Mouse (Mus musculus) midbrain, embryonic 16.5 days (tissue): Measurements from ENCODE around the gene Fbxo39. TPM values are rescaled to one million over a fixed set of nuclear protein-coding genes. Genes with fewer than 3 reads are reported as not detected.

ENCODE experiments used
- ATAC-seq: fragments of 200-750 bp; cut with Nextera tagmentation; 2 replicates; pipeline ENCODE4 v1.8.0; 2017; ENCODE audit warnings: moderate TSS enrichment
- H3K27ac ChIP-seq: fragments of 300-500 bp; sonication (generic); 2 replicates; pipeline ENCODE4 v1.5.1; 2014; ENCODE audit warnings: mild to moderate bottlenecking, low read length, mixed read lengths
- H3K27me3 ChIP-seq: fragments of 300-500 bp; sonication (generic); 2 replicates; pipeline ENCODE4 v1.6.1; 2014; ENCODE audit warnings: low read depth, low read length, mixed read lengths; ENCODE audit not compliant: control insufficient read depth, insufficient read depth
- H3K36me3 ChIP-seq: fragments of 300-500 bp; sonication (generic); 2 replicates; pipeline ENCODE4 v1.6.1; 2014; ENCODE audit warnings: mild to moderate bottlenecking, low read length, moderate library complexity, mixed read lengths; ENCODE audit not compliant: control insufficient read depth, insufficient read depth
- H3K4me1 ChIP-seq: fragments of 300-500 bp; sonication (generic); 2 replicates; pipeline ENCODE4 v1.6.1; 2014; ENCODE audit warnings: mild to moderate bottlenecking, low read length, mixed read lengths; ENCODE audit not compliant: control insufficient read depth, insufficient read depth
- H3K4me2 ChIP-seq: fragments of 300-500 bp; sonication (generic); 2 replicates; pipeline ENCODE4 v1.6.1; 2014; ENCODE audit warnings: mild to moderate bottlenecking, low read length, mixed read lengths
- H3K4me3 ChIP-seq: fragments of 300-500 bp; sonication (generic); 2 replicates; pipeline ENCODE4 v1.5.1; 2014; ENCODE audit warnings: low read depth, mild to moderate bottlenecking, low read length, moderate library complexity, mixed read lengths
- H3K9ac ChIP-seq: fragments of 300-500 bp; sonication (generic); 2 replicates; pipeline ENCODE4 v1.6.1; 2014; ENCODE audit warnings: low read depth, low read length, mixed read lengths
- H3K9me3 ChIP-seq: fragments of 300-500 bp; sonication (generic); replicated peaks from 2 replicates; pipeline ENCODE4 v1.6.1; 2014; ENCODE audit warnings: mild to moderate bottlenecking, low read length, mixed read lengths; ENCODE audit not compliant: control insufficient read depth, poor library complexity, severe bottlenecking
- WGBS: fragments of 180-500 bp; shearing (Covaris S2); extraction: QIAGEN DNeasy Blood & Tissue Kit; methylation state at CpG from one replicate; pipeline ENCODE4 v1.1.7; 2014; 5-methylcytosine and 5-hydroxymethylcytosine counted together
- polyA plus RNA-seq: library from polyadenylated mRNA; unstranded; fragments of >200 nt; fragmentation: Nextera tagmentation; extraction: Ambion mirVana; gene quantifications from 2 replicates; pipeline ENCODE4 v1.2.1, GENCODE M21; 2015

The Fbxo39 gene
- polyA plus RNA-seq, 1 experiment from 2014 or later = not detected

DNA sequence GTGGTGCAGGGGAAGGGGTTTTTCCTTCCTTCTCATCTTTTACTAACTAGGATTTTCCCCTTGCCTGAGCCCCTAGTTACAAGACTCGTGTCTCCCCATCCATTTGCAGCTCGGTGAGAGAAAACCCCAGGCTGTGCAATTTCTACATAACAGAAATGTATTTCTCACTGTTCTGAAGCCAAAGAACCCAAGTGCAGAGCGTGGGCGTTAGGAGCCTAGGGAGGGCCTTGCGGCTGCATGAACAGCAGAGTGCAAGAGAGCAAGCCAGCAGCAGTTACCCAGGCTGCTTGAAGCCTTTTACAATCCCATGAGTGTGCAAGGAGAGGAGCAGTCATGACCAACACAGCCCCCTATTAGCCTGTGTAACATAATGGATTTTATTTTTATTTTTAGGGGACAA is 6.8 kb upstream of the Fbxo39 start:
- no peaks in the 10 kb centered on the region for H3K36me3 ChIP-seq
- H3K9me3 ChIP-seq = no peaks in the 10 kb centered on the region
- H3K4me1 ChIP-seq = no peaks in the 10 kb centered on the region
- no peak overlapping the region for H3K4me2 ChIP-seq
- WGBS = 84% methylated on average over 5 of the region's 5 CpGs
- no peak for ATAC-seq
- no peak overlapping the region for H3K4me3 ChIP-seq
- no peak overlapping the region for H3K27ac ChIP-seq
- H3K9ac ChIP-seq = no peak overlapping the region
- no peaks in the 10 kb centered on the region for H3K27me3 ChIP-seq

GRCm38 (mm10) chr11:72308982-72309381 is 5.3 kb upstream of the Fbxo39 start:
- WGBS = 87% methylated on average over 2 of the region's 2 CpGs
- no peaks in the 10 kb centered on the region for H3K4me1 ChIP-seq
- no peak overlapping the region for H3K4me3 ChIP-seq
- no peaks in the 10 kb centered on the region for H3K9me3 ChIP-seq
- H3K36me3 ChIP-seq = no peaks in the 10 kb centered on the region
- H3K27me3 ChIP-seq = no peaks in the 10 kb centered on the region
- H3K27ac ChIP-seq = no peak overlapping the region
- ATAC-seq = no peak
- H3K9ac ChIP-seq = no peak overlapping the region
- no peak overlapping the region for H3K4me2 ChIP-seq

GRCm38 (mm10) chr11:72310491-72310890 is 3.8 kb upstream of the Fbxo39 start:
- Histone ChIP-seq H3K36me3 (no peaks in the 10 kb centered on the region), H3K27me3 (peaks cover 12% of the 10 kb centered on the region), H3K4me3 (no peak overlapping the region), H3K4me1 (0 out of 2 replicates have a peak, but pooled peaks cover 2% of the 10 kb centered on the region), H3K4me2 (no peak overlapping the region), H3K9me3 (no peaks in the 10 kb centered on the region), H3K9ac (no peak overlapping the region), H3K27ac (no peak overlapping the region)
- no peak for ATAC-seq
- WGBS = 82% methylated on average over 4 of the region's 4 CpGs

- WGBS = 88% methylated on average over 10 of the region's 10 CpGs
Observed at GRCm38 (mm10) chr11:72311355-72312001, 2.8 kb upstream of the Fbxo39 start.

DNA sequence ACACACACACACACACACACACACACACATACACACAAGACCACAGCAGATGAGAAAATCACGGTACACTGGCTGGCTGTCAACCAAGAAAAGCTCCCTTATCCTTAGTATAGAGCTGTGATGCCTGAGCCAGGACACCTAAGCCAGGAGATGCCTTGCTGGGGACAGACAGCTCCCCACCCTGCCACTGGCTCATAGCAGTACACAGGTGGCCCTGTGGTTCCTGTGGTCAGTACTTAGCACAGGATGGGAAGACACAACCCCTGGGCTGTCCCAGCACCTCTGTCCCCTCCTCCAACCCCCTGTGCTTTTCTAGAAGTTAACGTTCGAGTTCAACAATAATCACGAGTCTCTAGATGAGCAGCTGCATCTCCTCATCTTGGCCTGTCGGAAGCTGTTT is 3.8 kb downstream of the Fbxo39 start:
- Histone ChIP-seq H3K27me3 (peaks cover 12% of the 10 kb centered on the region), H3K9me3 (no peaks in the 10 kb centered on the region), H3K9ac (no peak overlapping the region), H3K4me3 (no peak overlapping the region), H3K27ac (no peak overlapping the region), H3K4me1 (0 out of 2 replicates have a peak, but pooled peaks cover 2% of the 10 kb centered on the region), H3K4me2 (no peak overlapping the region), H3K36me3 (no peaks in the 10 kb centered on the region)
- ATAC-seq = no peak
- WGBS = 86% methylated on average over 5 of the region's 5 CpGs

More at GRCm38 (mm10) chr11:72311355-72312001, 2.8 kb upstream of the Fbxo39 start:
- no peak for ATAC-seq
- H3K4me2 ChIP-seq = no peak overlapping the region
- H3K9ac ChIP-seq = no peak overlapping the region
- no peaks in the 10 kb centered on the region for H3K9me3 ChIP-seq
- no peak overlapping the region for H3K4me3 ChIP-seq
- H3K27ac ChIP-seq = no peak overlapping the region
- H3K27me3 ChIP-seq = peaks cover 12% of the 10 kb centered on the region
- no peaks in the 10 kb centered on the region for H3K36me3 ChIP-seq
- H3K4me1 ChIP-seq = 0 out of 2 replicates have a peak, but pooled peaks cover 2% of the 10 kb centered on the region

GRCm38 (mm10) chr11:72324431-72324830 is 10.2 kb downstream of the Fbxo39 start:
- Histone ChIP-seq H3K9ac (no peak overlapping the region), H3K4me3 (no peak overlapping the region), H3K9me3 (no peaks in the 10 kb centered on the region), H3K27me3 (no peaks in the 10 kb centered on the region), H3K36me3 (no peaks in the 10 kb centered on the region), H3K27ac (no peak overlapping the region), H3K4me2 (no peak overlapping the region), H3K4me1 (no peaks in the 10 kb centered on the region)
- ATAC-seq = no peak
- WGBS = 74% methylated on average over 3 of the region's 3 CpGs

DNA sequence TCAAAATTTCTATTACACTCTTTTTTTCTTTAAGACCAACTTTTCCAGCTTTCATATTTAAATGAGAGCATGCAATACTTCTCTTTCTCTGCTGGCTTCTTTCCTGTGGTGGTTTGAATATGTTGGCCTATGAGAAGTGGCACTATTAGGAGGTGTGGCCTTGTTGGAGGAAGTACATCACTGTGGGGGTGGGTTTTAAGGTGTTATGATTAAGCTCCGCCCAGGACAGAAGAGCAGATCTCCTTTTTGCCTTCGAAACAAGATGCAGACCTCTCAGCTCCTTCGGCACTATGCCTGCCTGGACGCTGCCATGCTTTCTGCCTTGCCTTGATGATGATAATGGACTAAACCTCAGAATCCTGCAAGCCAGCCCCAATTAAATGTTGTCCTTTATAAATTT is 11.5 kb downstream of the Fbxo39 start:
- Histone ChIP-seq H3K27me3 (no peaks in the 10 kb centered on the region), H3K4me2 (no peak overlapping the region), H3K4me3 (no peak overlapping the region), H3K9ac (no peak overlapping the region), H3K9me3 (no peaks in the 10 kb centered on the region), H3K36me3 (no peaks in the 10 kb centered on the region), H3K27ac (no peak overlapping the region), H3K4me1 (no peaks in the 10 kb centered on the region)
- no peak for ATAC-seq
- WGBS = 91% methylated on average over 4 of the region's 4 CpGs

- ATAC-seq = no peak
- no peaks in the 10 kb centered on the region for H3K36me3 ChIP-seq
- no peaks in the 10 kb centered on the region for H3K9me3 ChIP-seq
- no peaks in the 10 kb centered on the region for H3K4me1 ChIP-seq
- H3K27me3 ChIP-seq = no peaks in the 10 kb centered on the region
- H3K4me2 ChIP-seq = no peak overlapping the region
- no peak overlapping the region for H3K4me3 ChIP-seq
- H3K9ac ChIP-seq = no peak overlapping the region
- no peak overlapping the region for H3K27ac ChIP-seq
- 63% methylated on average over 9 of the region's 9 CpGs for WGBS
Observed at GRCm38 (mm10) chr11:72332951-72333667, 18.9 kb downstream of the Fbxo39 start.

DNA sequence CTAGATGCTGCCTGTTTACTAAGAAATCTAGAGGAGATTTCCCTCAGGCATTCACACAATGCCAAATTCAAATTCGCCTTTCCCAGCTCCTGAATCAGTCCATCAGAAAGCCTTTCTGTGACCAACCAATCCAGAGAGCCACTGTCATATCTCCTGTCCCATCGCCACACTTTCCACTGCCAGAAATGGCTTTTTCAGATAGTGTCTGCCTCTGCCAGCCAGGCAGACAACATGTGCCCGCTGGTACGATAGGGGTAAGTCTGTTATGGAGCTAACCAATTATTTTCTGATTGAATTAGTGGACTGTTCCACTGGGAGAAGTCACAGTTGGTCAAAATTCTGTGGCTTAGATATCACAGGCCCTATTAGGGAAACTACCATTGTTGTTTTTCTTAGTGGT is 20.4 kb downstream of the Fbxo39 start:
- Histone ChIP-seq H3K9ac (no peak overlapping the region), H3K4me1 (no peaks in the 10 kb centered on the region), H3K4me3 (no peak overlapping the region), H3K36me3 (no peaks in the 10 kb centered on the region), H3K27ac (no peak overlapping the region), H3K27me3 (no peaks in the 10 kb centered on the region), H3K9me3 (no peaks in the 10 kb centered on the region), H3K4me2 (no peak overlapping the region)
- ATAC-seq = no peak
- 78% methylated on average over 4 of the region's 4 CpGs for WGBS
